Mouse (Mus musculus): ENCODE measurements around the gene Rag1.

Gene Rag1

GRCm38 (mm10) chr2:101638979-101639839 lies 10.1 kb downstream of the Rag1 start:
- DNase-seq = no peak

GRCm38 (mm10) chr2:101628297-101629236 lies 20.7 kb downstream of the Rag1 start:
- DNase-seq = peak; percentile 90

DNA sequence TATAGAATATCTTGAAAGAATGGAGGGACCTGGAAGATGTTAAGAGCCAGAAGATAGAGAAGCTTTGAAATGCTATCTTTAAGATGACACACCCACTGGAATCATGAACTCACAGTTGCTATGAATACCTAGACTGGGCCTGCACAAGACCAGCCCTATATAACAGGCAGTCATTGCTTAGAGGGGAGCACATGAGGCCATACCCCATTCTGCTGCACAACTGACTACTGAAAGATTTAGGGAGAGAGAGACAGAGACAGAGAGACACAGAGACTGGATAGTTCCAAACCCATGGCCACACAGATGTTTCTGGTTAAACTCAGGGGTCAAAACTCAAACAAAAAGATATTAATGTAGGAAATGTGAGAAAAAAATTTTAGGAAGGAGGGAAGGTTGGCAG lies 22.1 kb downstream of the Rag1 start:
- DNase-seq = no peak

GRCm38 (mm10) chr2:101624526-101624925 lies 24.8 kb downstream of the Rag1 start, which contains the start of gene Rag2:
Gene Rag2, plus strand, starts transcription at chr2:101624718.
- no peak for DNase-seq

- DNase-seq = no peak
These were observed 25.3 kb downstream of the Rag1 start for GRCm38 (mm10) chr2:101624011-101624410.

DNA sequence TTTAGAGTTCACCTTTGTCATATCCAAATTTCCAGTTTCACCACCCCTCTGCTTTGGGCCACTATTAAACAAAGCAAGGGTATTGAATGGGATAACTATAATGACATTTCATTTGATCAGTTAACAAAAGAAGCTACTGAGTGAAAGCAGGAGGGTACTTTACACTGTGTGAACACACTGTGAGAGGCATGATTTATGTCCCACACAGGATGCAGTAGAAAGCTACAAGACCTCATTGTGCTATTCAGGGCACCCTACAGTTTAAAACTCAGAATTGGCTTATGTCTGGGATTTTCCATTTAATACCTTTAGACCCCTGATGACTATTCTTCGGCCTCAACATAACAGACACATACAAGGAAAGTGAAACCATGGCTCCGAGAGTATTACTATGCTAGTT lies 26.3 kb downstream of the Rag1 start:
- DNase-seq = no peak

DNA sequence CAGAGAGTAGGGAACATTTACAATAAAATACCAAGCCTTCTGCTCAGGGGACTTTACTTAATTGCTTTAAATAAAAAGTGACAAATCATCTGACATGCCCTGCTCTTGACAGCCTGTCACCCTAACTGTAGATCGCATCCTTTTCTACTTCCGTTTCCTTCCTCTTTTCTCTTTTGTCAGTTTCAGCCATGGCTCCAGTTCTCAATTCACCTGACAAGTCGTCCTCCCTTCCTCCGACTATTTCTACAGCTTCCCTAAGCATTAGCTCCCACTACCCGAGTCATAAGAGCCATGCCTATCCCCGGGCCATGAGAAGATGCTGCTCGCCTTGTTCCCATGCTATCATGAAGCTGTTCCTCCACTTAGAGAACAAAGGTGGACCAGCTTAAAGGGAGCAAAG lies 27.7 kb downstream of the Rag1 start:
- no peak for DNase-seq

DNA sequence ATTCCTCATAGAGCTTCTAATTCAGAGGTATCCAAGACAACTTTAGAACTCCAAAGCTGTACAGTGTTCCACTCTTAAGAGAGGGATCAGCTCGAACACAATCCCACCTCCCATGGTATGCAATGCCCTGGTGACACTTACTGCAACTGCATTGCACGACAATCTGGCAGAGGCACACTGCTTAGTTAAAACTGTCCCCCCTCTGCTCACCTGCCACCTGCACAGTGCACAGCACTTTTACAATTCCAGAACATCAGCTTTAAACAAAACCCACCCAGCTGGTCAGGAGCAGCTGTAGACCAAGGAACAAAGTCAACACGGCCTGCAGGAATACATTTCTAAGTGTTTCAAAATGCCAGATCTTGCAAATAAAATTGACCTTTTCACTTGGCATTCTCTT lies 28.4 kb downstream of the Rag1 start:
- DNase-seq = no peak

DNA sequence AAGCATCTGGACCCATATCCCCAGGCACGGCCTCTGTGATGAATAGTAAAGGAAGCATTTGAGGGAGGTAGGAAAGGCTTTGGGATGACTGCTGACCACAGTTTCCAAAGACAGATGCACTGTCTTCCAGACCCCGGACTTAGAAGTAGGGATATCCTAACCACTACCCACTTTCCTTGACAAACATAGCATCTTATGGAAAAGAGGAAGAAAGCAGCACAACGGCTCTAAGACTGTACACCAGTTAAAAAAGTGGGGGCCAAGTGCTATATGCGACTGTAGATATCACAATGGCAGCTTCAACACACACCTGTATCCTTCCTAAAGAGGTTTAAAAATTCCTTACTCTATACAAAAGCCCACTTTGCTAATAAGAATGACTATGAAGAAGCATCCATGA lies 30.9 kb downstream of the Rag1 start:
- no peak for DNase-seq

DNA sequence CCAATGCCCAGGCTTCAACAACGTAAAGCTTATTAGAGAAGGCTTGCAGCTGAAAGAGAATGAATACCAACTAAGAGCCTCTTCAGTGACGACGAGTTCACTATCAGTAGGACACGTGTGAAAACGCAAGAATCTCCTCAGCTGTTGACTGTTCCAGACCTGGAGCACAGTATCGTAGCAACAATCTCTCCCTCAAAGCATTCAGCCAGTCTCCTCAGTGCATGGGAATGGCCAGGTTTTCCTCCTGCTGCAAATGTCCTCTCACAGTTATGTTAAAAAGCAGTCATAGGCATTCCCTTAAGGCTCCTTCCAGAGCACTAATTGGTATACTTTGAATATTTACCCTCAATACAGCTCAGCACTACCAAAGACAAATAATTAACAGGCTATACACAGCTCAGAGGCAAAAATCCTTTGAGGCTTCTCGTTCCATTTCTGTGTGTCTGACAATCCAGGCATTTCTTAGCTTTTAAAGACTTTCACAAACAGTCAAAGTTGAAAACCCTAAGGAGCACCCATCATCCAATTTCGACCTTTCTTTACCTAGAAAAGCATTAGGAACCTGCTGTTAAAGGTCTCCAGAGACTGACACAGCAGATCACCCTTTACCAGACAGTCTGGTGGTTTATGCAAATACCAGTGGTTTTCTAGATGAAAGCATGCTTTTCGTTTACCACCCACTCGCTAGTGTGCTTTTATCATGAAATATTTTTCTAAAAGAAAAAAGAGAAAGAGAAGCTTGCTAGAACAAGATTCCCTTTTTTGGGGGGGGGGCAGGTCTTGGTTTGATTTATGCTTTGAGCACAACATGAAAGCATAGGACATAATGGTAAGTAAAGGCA lies 33.6 kb downstream of the Rag1 start:
- DNase-seq = no peak

- DNase-seq = no peak
These were observed 38.4 kb downstream of the Rag1 start for GRCm38 (mm10) chr2:101610861-101611260.

- DNase-seq = no peak
These were observed 40.9 kb downstream of the Rag1 start for GRCm38 (mm10) chr2:101608232-101608894.

GRCm38 (mm10) chr2:101603099-101603498 lies 46.2 kb downstream of the Rag1 start:
- no peak for DNase-seq

GRCm38 (mm10) chr2:101600703-101601102 lies 48.6 kb downstream of the Rag1 start:
- peak; percentile 34 for DNase-seq

GRCm38 (mm10) chr2:101598190-101599181 lies 50.8 kb downstream of the Rag1 start:
- peak; percentile 16 for DNase-seq

GRCm38 (mm10) chr2:101597186-101597585 lies 52.1 kb downstream of the Rag1 start:
- DNase-seq = no peak

DNA sequence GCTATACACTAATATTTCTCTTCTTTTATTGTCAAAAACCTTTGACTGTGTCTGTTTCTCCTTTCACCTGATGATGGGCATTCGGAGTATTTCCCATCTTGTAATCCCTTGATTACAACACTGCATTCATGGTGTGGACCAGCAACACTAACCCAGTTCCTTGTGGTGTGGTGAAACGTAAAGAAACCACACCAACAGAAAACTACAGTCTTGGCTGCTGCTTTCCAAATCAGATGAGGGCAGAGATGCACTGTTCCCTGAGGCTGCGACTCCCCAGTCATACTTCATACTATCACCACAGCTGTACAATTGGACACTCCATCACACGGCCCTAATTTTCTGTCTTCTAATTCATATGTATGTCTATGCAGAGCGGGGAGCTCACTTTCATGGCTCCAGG lies 54.6 kb downstream of the Rag1 start:
- no peak for DNase-seq

- no peak for DNase-seq
These were observed 56.4 kb downstream of the Rag1 start for GRCm38 (mm10) chr2:101592886-101593285.

DNA sequence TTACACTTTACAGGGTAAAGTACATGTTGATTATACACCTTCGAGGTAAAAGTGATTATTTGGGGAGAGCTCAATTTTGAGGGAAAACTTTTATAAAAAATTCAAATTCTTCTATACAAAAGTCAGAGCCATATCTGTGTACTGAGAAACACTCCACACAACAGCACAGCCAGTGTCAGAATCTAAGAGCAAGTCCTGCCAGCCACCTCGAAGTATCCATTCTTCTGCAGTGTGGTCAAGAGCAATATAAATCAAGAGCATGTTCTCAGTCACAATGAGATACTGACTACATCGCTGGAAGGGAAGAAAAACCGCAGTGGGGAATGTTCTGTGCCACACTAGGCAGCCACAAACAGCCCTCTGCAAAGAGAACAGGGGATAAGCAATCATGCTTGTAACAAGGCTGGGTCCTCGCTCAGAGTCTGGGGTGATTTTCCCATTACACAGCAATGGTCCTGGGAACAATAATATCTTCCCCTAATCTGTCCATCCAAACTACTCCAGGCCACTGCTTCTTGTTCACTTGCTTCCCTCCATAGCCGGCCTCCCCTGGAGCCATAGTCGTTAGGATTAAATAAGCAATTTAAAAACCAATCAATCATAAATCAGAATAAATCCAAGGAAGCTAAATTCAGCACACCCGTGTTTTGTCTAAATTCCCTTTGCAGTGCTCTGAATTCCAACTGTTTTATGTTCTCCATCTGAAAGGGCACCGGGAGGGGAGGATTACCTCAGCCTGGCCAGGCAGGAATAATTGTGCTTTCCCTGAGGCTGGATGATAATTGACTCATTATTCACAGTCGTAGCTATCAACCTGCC lies 57.1 kb downstream of the Rag1 start:
- no peak for DNase-seq

DNA sequence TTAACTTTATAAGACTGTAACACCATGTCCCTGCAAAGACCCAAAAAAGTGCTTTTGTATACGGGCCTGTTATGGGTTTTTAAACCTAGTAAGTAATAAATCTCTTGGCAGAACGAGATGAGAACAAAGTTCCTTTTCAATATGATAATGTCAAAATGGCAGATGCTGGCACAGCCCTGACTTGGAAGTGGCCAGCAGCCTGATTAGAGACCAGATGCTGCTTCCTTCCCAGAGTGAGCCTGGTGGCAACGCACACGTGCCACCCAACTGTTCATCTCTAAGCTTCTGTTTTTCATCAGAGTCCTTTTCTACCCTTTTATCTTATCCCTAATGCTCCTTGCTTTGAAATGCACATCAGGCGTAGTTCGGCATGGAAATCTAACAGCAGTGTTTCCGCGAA lies 57.9 kb downstream of the Rag1 start:
- no peak for DNase-seq
